Mouse (Mus musculus): Measurements from ENCODE around the gene Sh3rf3. TPM values are rescaled to one million over a fixed set of nuclear protein-coding genes. Genes with fewer than 3 reads are reported as not detected.

The Sh3rf3 gene
- total RNA-seq, 2 experiments from 2014 or later, result 0.43 to 0.79 TPM

- no peak for DNase-seq
Observed at GRCm38 (mm10) chr10:59172539-59172938, 359.4 kb downstream of the Sh3rf3 start.

GRCm38 (mm10) chr10:59179620-59180019 is 366.5 kb downstream of the Sh3rf3 start:
- DNase-seq, result no peak

- DNase-seq, result no peak
Observed at GRCm38 (mm10) chr10:59182306-59182705, 369.1 kb downstream of the Sh3rf3 start.

Small RNA genes within 50 kb of the gene (microRNA-seq; reads per million reads assigned to microRNA genes)
- 0 reads per million in 2 experiments for gene Gm27672 (ENCODE audit: borderline replicate concordance in 2 of 2)

Other genes starting within 250 kb of the Sh3rf3 start
- gene Edar, start 137.7 kb upstream of the Sh3rf3 start, total RNA-seq (2021), result under 1 TPM; 0.08 to 0.11 TPM
- not detected for gene Gm17542, start 95.1 kb upstream of the Sh3rf3 start, total RNA-seq (2021)